Mouse (Mus musculus) testis, adult 2 months (tissue): ENCODE measurements around the gene Rab43. TPM values are rescaled to one million over a fixed set of nuclear protein-coding genes. Genes with fewer than 3 reads are reported as not detected.

Experiments
- H3K27ac ChIP-seq: fragments of 200-500 bp; 2 replicates; pipeline ENCODE4 v1.5.1; 2012; ENCODE audit warnings: low read depth, low read length; ENCODE audit not compliant: control insufficient read depth, insufficient read depth
- H3K27me3 ChIP-seq: fragments of 200-500 bp; 2 replicates; pipeline ENCODE4 v1.6.1; 2012; ENCODE audit warnings: mild to moderate bottlenecking, low read length, moderate library complexity; ENCODE audit not compliant: control insufficient read depth, insufficient read depth
- H3K36me3 ChIP-seq: fragments of 200-500 bp; 2 replicates; pipeline ENCODE4 v1.6.1; 2012; ENCODE audit warnings: mild to moderate bottlenecking, low read length; ENCODE audit not compliant: control insufficient read depth, insufficient read depth
- H3K4me1 ChIP-seq: fragments of 200-500 bp; 2 replicates; pipeline ENCODE4 v1.6.1; 2012; ENCODE audit warnings: low read length; ENCODE audit not compliant: control insufficient read depth, insufficient read depth
- H3K4me3 ChIP-seq: fragments of 200-500 bp; 2 replicates; pipeline ENCODE4 v1.5.1; 2012; ENCODE audit warnings: low read depth, mild to moderate bottlenecking, low read length, moderate library complexity, mixed read lengths; ENCODE audit not compliant: control insufficient read depth
- CTCF ChIP-seq: fragments of 200-500 bp; IDR thresholded peaks from 2 replicates; pipeline ENCODE4 v1.5.1; 2012; ENCODE audit warnings: low read depth, mild to moderate bottlenecking, inconsistent platforms, low read length, moderate library complexity; ENCODE audit not compliant: control insufficient read depth, insufficient read depth, insufficient replicate concordance
- POLR2A ChIP-seq: fragments of 200-500 bp; IDR thresholded peaks from 2 replicates; pipeline ENCODE4 v1.6.1; 2012; ENCODE audit warnings: low read depth, mild to moderate bottlenecking, inconsistent platforms, low read length, moderate library complexity; ENCODE audit not compliant: control insufficient read depth
- polyA plus RNA-seq: library from polyadenylated mRNA; depleted of rRNA; stranded (reverse); fragments of >200 nt; gene quantifications from 2 replicates; pipeline ENCODE4 v1.2.3, GENCODE M21; 2012; rRNA removed

Gene Rab43
- polyA plus RNA-seq, 1 experiment: 19.5 TPM

DNA sequence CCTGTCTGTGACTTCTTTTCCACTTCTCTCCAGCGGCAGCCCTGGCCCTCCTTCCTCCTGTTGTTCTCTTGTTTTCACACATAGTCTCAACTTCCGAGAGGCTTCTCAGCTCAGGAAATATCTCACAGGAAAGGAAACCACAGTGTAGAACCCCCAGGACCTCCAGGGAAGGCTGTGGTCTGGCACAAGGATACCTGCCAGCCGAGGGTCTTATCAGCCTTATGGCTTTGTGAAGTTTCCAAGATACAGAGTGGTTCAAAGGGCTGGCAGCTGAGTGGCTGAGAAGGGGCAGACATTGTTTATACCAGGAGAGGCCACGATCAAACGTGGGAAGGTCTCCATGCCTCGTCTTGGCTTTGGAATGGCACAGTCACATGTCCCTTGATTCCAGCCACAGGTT is 72.1 kb downstream of the Rab43 start:
- Histone ChIP-seq H3K36me3 (no peaks in the 10 kb centered on the region), H3K4me1 (no peaks in the 10 kb centered on the region), H3K4me3 (no peak overlapping the region), H3K27me3 (no peaks in the 10 kb centered on the region), H3K27ac (no peak overlapping the region)
- no peak for TF ChIP-seq POLR2A
- no peak for TF ChIP-seq CTCF

Other genes with a start within 250 kb of the Rab43 start
- gene Prokr1, start 221.4 kb downstream of the Rab43 start, polyA plus RNA-seq: 0.77 and 0.98 TPM in 2 replicates
- gene Aplf, start 140.0 kb downstream of the Rab43 start, polyA plus RNA-seq: 3.3 and 3.8 TPM in 2 replicates
- 0.68 and 0.85 TPM in 2 replicates for gene Efcc1, start 81.3 kb downstream of the Rab43 start, polyA plus RNA-seq
- 0.17 TPM in 1 of 2 replicates, not detected in the other for gene Gp9, start 34.1 kb downstream of the Rab43 start, polyA plus RNA-seq
- gene Gm45140, start 23.6 kb upstream of the Rab43 start, polyA plus RNA-seq: 0.52 and 0.95 TPM in 2 replicates
- gene Isy1, start 26.6 kb upstream of the Rab43 start, polyA plus RNA-seq: 6.4 and 6.7 TPM in 2 replicates
- 111 and 130 TPM in 2 replicates for gene Cnbp, start 38.9 kb upstream of the Rab43 start, polyA plus RNA-seq
- gene Copg1, start 75.7 kb upstream of the Rab43 start, polyA plus RNA-seq: 19.3 and 21.5 TPM in 2 replicates
- gene Hmces, start 101.8 kb upstream of the Rab43 start, polyA plus RNA-seq: 14.9 and 15.2 TPM in 2 replicates
- gene H1fx, start 169.5 kb upstream of the Rab43 start, polyA plus RNA-seq: 68.7 and 101 TPM in 2 replicates
- gene Rab7, start 233.1 kb upstream of the Rab43 start, polyA plus RNA-seq: 51.5 and 52.1 TPM in 2 replicates